Mouse (Mus musculus) liver (tissue): ENCODE results near the gene Pfdn6.
"Not testable (repeated sequence)": the region's sequence is repeated elsewhere in the genome, so short reads cannot be mapped to it uniquely, and the experiment has no call there.

Experiments used
- DNase-seq: peaks from one replicate; pipeline ENCODE4 v3.0.0-alpha.2; 2020; ENCODE audit warnings: mixed read lengths

The Pfdn6 gene

GRCm38 (mm10) chr17:33913264-33913663 lies 26.9 kb downstream of the Pfdn6 start:
- no peak for DNase-seq

GRCm38 (mm10) chr17:33911813-33912414 lies 28.2 kb downstream of the Pfdn6 start:
- DNase-seq = no peak

DNA sequence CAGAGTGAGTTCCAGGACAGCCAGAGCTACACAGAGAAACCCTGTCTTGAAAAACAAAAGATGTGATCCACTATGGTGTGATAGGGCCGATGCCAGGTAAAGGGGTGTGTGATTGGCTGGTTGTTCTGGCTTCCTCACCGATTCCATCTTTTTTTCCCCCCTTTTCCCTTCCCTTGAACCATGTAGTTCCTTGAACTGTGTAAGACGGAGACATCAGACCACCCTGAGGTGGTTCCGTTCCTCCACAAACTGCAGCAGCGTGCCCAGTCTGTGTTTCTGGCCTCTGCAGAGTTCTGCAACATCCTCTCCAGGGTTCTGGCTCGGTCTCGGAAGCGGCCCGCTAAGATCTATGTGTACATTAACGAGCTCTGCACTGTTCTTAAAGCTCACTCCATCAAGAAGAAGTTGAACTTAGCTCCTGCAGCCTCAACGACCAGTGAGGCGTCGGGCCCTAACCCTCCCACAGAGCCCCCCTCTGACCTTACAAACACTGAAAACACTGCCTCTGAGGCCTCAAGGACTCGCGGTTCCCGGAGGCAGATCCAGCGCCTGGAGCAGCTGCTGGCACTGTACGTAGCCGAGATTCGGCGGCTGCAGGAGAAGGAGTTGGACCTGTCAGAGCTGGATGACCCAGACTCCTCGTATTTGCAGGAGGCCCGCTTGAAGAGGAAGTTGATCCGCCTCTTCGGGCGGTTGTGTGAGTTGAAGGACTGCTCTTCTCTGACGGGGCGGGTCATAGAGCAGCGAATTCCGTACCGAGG lies 28.9 kb downstream of the Pfdn6 start:
- no peak for DNase-seq

DNA sequence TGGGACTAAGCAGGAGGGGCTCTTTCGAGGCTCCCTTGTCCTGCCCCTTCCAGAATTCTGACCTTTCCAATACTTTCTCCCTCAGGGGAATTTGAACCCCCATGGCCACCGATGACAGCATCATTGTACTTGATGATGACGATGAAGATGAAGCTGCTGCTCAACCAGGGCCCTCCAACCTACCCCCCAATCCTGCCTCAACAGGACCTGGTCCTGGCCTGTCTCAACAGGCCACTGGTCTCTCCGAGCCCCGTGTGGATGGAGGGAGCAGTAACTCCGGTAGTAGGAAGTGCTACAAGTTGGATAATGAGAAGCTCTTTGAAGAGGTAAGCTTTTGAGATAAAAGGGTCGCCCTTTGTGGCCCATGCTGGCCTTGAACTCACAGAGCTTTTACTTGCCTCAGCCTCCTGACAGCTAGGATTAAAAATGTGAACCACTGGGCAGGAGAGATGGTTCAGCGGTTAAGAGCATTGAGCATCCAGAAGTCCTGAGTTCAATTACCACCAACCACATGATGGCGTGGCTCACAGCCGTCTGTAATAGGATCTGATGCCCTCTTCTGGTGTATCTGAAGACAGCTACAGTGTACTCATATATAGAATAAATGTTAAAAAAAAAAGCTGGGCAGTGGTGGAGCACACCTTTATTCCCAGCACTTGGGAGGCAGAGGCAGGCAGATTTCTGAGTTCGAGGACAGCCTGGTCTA lies 29.6 kb downstream of the Pfdn6 start:
- no peak for DNase-seq

- peak; percentile 42 for DNase-seq
These were observed 30.3 kb downstream of the Pfdn6 start for GRCm38 (mm10) chr17:33909869-33910250.

DNA sequence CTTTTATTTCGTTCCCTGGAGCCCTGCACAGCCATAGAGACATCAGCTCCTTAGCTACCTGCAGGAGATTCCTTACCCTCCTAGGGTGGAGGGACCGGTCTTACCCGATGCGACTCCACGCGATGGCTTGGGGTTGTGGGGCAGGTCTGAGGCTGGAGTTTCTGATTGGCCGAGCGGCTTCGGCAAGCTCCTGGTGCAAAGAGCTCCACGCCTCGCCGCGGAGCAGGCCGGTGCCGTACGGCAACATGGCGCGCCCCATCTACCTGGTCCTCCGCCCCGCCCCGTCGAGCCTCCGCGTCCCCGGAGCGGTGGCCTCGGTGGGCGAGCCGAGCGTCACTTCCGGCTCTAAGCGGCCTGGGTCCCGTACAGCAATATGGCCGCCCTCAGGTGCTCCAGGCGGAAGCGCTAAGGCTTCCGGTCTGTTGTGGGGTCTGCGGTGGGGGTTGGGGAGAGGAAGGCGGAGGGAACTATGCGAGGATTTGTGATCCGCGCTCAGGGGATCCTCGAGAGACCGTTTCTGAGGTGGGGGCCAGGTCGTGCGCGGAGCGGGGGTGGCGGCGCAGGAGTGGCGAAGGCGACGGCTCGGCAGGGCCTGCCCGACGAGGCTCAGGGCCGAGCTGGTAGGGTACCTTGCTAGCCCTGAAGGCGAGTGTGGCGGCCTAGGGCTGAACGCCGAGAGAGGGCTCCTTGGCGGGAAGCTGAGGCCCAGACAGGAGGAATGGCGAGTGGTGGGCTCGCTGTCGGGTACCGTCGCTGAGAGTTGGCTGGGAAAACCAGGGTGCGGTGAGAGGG lies 30.9 kb downstream of the Pfdn6 start, which contains the start of gene Daxx:
Gene Daxx, plus strand, starts transcription at position 338 of the 792 bp plus-strand sequence.
- peak; percentile 97 for DNase-seq

- peak; percentile 59 for DNase-seq
These were observed 31.6 kb downstream of the Pfdn6 start for GRCm38 (mm10) chr17:33908331-33909076.

GRCm38 (mm10) chr17:33904835-33905234 lies 35.3 kb downstream of the Pfdn6 start, which contains the start of gene Platr17:
TSS of gene Platr17 (plus strand) at chr17:33905135.
- not testable (repeated sequence) for DNase-seq

GRCm38 (mm10) chr17:33903911-33904651 lies 36.1 kb downstream of the Pfdn6 start:
- DNase-seq = not testable (repeated sequence)

GRCm38 (mm10) chr17:33902491-33902890 lies 37.7 kb downstream of the Pfdn6 start:
- DNase-seq = peak; percentile 68

GRCm38 (mm10) chr17:33902079-33902478 lies 38.1 kb downstream of the Pfdn6 start:
- no peak for DNase-seq

GRCm38 (mm10) chr17:33901653-33902052 lies 38.5 kb downstream of the Pfdn6 start:
- DNase-seq = no peak

DNA sequence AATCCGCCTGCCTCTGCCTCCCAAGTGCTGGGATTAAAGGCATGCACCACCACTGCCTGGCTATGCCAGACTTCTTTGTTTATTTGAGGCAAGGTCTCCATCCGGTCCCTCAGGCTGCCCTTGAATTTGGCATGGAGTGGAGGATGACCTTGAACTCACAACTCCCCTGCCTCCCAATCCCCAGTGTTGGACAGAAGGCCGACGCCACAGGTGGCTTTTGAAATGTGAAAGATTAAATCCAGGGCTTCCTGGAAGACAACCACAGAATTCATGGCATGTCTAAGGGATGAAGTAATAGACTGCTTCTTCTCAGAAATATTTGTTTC lies 39.2 kb downstream of the Pfdn6 start:
- no peak for DNase-seq

DNA sequence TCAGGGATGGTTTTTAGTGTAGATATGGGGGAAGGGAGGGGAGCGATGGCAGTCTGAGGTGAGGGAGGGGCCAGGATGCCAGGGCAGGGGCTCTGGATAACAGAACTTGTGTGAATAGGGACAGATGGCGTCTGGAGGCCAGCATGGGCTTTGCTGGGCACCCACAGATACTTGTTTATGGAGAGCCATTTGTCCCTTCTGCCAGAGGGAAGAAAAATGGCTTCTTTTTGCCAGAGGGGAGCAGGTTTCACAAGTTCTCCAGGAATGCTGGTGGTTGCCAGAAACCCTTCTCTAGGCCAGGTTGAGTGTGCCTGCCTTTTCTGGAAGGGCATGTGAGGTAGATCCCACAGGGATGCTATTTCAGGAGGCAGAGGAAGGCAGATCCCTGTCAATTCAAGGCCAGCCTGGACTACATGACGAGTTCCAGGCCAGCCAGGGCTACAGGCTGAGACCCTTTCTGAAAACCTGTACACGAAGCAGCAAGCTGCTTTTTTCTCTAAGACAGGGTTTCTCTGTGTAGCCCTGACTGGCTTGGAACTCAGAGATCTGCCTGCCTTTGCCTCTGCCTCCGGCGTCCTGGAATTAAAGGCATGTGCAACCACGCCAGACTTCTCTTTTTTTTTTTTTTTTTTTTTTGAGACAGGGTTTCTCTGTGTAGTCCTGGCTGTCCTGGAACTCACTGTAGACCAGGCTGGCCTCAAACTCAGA lies 39.7 kb downstream of the Pfdn6 start:
- peak; percentile 58 for DNase-seq

DNA sequence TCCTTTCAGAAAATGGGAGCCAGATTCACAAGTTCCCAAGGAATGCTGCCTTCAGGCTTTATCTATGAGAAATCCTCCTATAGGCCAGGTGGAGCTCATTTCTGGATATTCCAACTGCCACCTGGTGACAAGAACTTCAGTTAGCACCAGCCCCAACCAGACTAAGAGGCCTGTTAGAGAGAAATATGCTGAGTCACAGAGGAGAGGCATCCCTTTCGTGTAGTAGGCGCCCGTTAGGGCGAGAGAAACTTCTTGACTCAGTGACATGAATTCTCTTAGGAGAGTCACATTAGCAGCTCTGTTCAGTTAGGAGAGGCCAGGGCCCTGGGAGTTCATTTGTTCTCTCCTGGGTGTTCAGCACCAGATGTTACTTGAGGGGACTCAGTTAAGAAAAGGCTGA lies 40.5 kb downstream of the Pfdn6 start:
- peak; percentile 68 for DNase-seq

DNA sequence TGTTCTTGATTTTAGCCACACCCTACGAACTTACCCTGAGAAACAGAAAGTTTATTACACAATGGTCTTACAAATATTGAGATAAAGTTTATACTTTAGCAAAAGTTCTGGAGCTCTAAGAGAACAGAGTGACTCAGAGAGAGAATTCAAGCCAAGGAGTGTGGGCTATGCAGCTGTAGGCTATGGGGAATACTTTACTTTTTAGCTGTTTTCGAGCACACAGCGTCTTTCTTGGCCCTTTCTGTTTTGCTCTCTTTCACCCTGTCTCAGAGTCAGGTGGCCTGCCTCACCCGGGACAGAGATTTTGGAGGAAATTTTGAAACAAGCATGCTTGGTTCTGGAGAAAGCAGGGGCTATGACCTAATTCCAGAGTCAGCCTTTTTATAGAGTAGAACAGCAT lies 42.0 kb downstream of the Pfdn6 start:
- DNase-seq = not testable (repeated sequence)

DNA sequence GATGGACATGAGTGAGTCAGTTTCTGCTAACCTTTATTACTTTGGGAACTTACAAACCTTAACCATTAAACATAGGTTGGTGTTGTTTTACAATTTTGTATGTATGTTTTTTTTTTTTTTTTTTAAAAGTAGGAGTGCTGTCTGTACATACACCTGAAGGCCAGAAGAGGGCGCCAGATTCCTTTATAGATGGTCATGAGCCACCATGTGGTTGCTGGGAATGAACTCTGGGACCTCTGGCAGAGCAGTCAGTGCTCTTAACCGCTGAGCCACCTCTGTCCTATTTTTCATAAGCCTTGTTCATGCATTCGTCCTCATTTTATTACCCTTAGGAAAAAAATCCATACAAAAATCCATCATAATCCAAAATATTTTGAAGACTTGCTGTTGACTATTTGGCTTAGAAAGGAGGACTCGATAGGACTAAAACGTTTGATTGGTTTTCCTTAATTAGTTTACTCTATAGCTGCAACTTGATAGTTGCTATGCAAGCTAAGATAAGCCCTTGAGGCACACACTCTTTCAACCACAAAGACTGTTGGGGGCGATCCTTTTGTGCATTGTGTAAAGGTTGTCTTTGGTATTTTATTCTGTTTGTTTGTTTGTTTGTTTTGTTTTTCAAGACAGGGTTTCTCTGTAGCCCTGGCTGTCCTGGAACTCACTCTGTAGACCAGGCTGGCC lies 42.9 kb downstream of the Pfdn6 start:
- peak; percentile 77 for DNase-seq

- DNase-seq = not testable (repeated sequence)
These were observed 47.1 kb downstream of the Pfdn6 start for GRCm38 (mm10) chr17:33893011-33893410.

- no peak for DNase-seq
These were observed 47.7 kb downstream of the Pfdn6 start for GRCm38 (mm10) chr17:33892429-33892828.

- not testable (repeated sequence) for DNase-seq
These were observed 48.3 kb downstream of the Pfdn6 start for GRCm38 (mm10) chr17:33891892-33892291.
